Mouse (Mus musculus) G1E-ER4 (cell line): ENCODE results near the gene Polr3a. TPM values are rescaled to one million over a fixed set of nuclear protein-coding genes. Genes with fewer than 3 reads are reported as not detected.

Experiments
- GATA1 ChIP-seq: IDR thresholded peaks from one replicate; pipeline ENCODE4 v1.8.0; 2012; ENCODE audit warnings: low read length, inconsistent platforms
- polyA plus RNA-seq: library from polyadenylated mRNA; stranded (reverse); fragments of >175 nt; gene quantifications from 2 replicates; pipeline ENCODE4 v1.2.3, GENCODE M21; 2012

Gene Polr3a
- polyA plus RNA-seq, result 4.1 and 5.1 TPM in 2 replicates

DNA sequence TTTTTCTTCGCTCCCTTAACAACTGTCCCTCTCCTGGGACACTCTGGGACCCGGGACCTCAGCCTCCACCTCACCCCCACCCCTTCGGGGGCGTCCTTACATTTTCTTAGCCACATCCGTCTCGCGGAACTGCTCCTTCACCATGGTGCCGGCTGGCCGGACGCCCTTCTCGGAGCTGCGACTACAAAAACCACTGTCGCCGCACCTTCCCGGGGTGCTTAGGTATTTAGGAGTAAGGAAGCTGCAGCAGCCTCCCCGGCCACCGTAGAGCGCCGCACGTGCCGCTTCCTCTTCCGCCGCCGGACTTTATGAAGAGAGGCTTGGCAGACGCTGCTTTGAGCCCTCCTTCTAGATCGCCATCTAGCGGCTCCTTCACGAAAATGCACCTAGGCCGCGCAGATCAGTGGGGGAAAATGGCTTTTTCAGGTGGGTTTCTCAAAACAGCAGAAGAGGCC is at the start of gene Polr3a, which contains the start of gene Rps24:
Polr3a (minus strand) TSS at position 286 of the 455 bp plus-strand sequence.
Rps24 (plus strand) TSS at position 353 of the 455 bp plus-strand sequence.
- TF ChIP-seq GATA1, result no peak

DNA sequence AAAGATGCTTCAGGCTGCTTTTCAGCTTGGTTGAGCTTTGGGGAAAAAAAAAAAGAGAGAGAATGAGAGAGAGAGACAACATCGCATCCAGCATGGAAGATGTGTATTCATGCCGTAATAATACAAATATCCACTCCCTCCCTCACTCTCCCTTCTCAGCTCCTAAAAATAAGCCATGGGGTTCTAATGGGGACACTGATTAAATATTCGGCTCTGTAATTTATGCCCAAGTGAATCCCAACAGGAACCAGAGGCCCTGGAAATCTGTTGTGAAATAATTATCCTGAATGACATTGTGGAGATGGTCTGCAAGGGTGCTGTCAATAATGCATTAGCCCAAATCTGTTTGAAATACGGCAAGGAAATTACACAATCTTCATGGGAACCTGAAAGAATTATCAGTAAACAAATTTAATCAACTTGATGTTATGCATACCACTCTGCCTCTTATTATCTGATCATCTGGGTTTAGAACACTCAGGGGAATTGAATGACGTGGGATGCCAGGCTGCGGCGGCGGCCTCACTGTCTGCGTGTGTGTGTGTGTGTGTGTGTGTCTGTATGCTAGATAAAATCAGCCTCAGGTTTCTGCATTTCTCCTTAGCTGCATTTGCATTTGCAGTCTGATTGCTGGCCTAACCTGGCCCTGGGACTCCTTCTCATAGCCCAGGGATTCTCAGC is 48.1 kb upstream of the Polr3a start:
- no peak for TF ChIP-seq GATA1

DNA sequence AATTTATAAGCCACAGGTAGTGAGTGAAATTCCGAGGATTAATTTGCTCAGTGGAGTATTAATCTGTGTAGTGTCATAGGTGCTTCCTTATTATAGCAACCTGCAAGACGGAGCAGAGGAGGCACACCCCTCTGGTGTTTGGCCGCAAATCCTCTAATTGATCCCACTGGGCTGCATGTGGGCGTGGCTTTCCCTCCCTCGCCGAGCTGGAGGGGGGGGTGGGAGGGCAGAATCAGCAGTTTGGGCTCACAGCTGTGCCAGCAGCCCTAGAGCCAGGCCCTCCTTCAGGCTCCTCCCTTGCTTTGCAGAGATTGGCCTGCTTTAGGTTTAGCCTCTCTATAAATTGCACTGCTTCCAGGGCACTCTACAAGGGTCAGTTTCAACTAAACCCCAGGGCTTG is 43.4 kb upstream of the Polr3a start:
- no peak for TF ChIP-seq GATA1

DNA sequence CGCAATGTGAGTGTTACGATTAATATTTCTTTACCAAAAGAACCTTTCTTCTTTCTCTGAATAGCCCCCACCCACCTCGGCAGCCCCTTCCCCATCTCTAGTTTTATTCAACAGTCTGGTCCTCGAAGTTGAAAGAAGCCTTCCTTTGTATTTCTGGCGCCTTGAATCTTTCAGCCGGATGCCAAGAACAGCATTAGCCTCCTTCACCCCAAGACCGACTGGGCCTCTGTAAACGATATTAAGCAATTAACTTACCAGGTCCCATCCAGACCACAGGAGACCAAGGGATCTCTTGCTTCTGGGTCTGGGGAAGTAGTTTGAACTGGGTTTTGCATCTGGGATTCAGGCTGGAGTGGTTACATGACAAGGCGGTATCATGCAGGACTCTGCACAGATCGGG is 39.6 kb upstream of the Polr3a start:
- no peak for TF ChIP-seq GATA1

DNA sequence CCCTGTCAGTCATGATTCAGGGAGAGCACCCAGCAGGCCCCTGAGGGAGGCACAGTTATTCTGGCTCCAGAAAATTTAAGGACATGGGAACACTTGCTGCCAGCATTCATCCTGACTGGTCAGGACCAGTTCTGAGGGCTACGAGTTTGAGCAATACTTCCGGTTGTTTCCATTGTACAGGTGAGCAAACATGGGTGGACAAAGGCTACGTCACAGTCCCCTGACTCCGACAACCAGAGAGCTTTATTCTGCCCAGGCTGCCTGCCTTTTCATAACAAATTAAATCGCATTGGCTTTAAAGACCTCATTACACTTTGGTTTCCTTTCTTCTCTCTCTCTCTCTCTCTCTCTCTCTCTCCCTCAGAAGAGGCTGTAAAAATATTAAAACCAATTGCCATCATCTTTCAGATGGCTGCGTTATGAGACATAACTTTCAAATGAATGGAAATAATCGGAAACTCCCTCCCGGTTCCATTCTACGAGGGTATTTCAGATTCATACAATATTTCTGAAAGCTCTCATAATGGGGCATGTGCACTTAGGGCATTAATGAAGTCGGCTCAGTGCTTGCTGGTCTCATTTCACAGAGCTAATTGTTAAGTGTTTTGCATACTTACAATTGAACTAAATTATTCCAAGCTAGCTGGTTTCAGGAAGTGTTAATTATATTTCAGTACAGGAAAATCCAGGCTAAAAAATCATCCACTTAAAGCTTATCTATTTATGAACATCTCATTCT is 39.0 kb upstream of the Polr3a start:
- no peak for TF ChIP-seq GATA1

DNA sequence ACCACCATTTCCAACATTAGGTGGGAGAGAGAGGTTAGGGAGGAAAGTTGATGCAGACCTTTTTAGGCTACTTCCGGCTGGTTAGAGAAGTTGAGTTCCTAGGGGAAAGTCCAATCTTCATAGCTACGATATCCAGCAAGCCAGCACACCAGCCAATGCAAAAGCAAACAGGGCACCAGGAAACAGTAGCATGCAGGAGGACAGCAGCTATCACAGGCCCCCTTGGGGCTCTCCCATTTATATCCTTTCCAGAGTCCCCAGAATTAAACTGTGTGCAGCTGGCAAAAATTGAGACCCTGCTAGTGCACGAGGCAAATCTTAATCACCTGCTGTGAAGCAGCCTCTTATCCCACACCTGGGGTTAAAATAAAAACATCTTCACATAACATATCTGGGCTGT is 38.3 kb upstream of the Polr3a start:
- TF ChIP-seq GATA1, result no peak

DNA sequence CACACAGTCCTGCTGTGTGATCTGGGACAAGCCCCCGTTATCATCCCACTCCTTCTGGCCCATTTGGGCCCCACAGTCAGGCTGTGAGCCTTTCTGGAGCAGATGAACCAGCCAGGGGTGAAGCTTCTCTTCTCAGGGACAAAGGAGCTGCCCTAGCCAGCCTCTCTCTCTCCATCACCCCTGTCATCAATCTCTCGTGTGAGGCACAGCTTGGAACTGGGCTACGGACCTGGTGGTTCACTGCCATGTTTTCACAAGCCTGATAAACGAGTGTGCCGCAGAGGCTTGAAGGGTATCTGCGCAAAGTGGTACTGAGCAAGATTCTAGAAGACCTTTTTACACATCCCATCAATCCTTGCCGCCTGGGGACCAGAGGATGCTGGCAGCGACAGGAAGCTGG is 34.7 kb upstream of the Polr3a start:
- no peak for TF ChIP-seq GATA1

DNA sequence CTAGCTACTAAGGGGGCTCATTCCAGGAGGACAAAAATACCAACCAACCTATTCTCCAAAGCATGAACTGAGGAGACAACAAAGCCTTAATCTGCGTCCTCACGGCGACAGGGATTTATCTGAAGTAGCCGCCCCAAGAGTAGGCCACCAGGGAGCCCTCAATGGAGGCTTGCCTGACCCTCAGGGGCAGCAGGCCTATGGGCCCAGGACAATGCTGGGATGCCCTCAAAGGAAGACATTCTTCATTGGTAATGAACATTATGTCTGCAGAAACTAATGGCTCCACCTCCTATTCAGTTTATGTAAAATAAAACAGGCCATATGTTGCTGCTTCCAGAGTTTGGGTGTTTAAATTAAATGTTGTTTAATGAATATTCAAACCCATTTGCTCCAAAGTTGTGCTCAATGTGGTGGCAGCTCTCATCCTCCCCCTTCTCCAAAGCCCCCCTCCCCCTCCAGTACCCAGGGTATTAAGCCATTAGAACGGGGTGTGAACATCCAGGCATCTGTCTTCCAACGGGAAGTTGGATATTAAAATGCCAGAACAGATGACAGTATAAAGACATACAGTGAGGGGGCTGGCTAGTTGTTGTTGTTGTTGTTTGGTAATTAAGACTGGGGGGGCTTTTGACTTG is 25.8 kb upstream of the Polr3a start:
- TF ChIP-seq GATA1, result no peak

DNA sequence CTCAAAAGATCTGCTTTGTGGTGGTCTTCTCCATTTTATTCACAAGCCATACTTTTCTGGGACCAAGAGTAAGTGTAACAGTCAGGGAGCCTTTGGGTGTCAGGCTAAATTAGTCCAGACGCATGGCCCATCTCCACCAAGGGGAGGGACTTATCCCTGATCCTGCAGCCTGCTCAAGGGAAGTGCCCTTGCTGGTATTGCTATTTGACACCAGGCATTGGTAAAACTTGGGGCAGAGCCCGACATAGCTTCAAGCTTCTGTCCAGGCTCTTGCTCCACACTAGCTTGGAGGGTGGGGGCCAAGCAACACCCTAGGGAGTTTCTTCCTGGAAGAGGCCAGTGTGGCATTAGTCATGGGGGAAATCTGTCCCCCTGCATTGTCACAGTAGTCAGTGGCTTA is 23.8 kb upstream of the Polr3a start:
- no peak for TF ChIP-seq GATA1

DNA sequence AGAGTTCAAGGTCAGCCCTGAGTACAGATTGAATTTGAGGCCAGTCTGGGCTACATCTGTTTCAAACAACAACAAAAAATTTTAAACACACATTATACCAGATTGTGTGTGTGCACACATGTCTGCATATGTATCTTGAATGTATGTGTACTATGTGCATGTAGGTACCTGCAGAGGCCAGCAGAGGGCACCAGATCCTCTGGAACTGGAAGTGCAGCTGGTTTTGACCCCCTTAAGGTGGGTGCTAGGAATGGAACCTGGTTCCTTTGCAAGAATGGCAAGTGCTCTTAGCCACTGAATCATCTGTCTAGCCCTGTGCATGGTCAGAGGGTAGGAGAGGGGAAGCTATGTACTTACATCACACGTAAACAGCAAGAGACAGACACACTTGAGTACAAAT is 23.4 kb upstream of the Polr3a start:
- no peak for TF ChIP-seq GATA1

DNA sequence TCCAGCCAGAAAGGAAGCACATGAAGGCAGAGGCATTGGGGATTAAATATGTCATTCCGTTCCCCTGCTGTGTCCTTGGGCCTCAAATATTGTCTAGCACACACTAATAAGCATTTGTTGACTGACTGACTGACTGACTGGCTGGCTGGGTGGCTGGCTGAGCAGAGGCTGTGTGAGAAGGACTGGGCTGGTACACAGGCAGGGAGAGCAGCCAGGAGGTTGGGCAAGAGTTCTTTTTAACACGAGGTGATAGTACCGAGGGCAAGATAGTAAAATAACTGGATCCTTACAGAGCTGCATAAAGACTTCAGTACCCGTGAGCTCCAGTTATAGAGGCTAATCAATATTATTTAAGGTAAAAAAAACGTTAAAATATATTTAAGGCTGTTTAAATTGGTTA is 22.7 kb upstream of the Polr3a start:
- TF ChIP-seq GATA1, result no peak

DNA sequence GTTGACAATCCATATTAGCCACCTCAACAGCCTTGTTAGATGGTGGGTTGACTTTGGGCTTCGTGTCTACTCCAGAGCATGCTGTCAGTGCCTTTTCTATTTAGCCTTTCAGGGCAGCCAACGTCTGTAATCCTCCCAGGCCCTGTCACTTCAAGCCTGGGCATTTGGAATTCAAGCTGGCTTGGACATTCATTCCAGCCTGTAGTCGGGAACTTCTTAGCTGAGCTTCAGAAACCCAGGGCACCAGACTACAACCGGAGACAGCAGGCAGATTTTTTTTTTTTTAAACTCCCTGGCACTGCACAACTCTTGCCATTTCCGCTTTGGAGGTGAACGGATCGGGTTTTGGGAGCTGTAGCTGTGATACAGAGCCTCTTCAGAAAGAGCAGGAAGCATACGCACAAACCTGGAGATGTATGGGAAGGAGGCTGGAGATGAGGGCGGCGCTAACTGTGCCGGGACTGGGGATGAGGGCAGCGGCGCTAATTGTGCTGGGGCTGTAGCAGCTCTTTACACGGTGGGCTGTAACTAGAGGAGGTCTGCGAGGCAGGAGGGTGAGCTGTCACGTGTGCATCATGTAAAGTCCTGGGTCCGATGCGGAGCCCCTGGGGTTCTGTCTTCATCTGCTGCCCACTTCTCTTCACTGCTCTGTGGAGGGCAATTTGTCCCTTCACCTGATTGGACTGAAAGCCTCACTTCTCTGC is 21.4 kb upstream of the Polr3a start:
- TF ChIP-seq GATA1, result no peak

DNA sequence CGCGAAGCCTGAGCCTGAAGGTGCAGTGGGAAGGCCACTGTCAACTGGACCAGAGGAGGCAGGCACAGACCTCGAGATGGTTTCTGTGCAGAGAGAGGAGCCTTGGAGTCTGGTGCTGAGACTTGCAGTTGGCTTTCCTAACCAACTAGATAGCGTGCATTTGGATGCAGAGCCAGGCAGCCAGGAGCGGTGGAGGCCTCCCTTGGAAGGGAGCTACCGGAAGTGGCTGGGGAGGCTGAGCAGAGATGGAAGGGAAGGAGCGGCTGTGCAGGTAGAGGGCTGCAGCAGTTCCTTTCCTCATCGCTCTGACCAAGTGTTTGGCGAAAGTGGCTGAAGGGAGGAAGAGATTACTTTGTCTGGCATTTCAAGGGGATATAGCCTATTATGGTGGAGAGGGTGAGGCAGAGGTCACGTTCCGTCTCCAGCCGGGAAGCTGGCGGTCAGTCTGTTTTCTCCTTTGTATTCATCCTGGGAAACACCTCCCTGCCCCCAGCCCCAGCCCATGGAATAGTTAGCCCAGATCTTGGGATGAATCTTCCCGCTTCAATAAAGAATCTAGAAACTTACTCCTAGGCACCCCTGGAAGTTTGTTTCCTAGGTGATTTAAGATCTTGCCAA is 20.7 kb upstream of the Polr3a start:
- TF ChIP-seq GATA1, result no peak

DNA sequence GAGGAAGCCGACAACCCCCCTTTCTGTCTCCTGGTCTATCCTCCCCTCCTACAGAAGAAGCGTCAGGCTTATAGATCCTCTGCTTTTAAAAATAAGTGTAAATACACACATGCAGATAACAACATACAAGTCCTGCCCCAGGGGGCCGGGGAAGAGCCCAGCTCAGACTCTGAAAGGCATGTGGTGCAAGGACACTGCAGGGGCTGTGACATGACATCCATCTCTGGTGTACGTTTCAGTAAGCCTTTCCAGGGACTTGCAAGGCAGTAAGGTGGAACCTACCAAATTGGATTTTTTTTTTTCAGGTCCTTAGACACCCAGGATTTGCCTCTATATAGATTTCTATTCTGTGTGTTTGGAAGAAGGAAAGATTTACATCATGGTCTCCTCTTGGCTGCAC is 14.4 kb upstream of the Polr3a start:
- TF ChIP-seq GATA1, result no peak

DNA sequence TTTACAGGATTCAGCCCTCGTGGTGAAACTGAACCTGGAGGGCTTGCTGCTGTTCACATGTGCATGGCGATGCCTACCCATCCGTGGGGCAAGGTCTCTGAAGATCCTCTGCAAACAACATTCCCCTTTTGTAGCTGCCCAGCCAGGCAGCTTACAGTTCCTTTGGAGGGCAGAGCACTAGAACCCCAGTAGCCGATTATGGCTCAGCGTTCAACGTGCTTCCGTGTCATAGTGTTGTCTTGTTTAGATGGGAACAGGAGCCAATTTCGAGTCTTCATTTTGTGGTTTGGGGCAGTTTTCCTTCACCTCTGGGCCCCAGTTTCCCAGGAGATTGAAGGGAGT is 14.0 kb upstream of the Polr3a start:
- TF ChIP-seq GATA1, result no peak
